8 mouse cellular contexts compared by ENCODE assay signal in genomic region chr3:149349211-149349697, GRCm38 (mm10).
DNase-seq lines count a peak whose midpoint lies in the region; ATAC-seq and TF ChIP-seq lines count a peak whose summit lies in the region.

No protein-coding gene starts in this region.

- no peaks in the 10 kb centered on the region for H3K36me3 ChIP-seq in intestine, embryonic 16.5 days (ENCODE audit: control insufficient read depth, insufficient read depth, low read length)
- H3K36me3 ChIP-seq in liver, embryonic 14.5 days (replicated peaks; ENCODE audit: control insufficient read depth, insufficient read depth, low read depth), result no peaks in the 10 kb centered on the region
- H3K36me3 ChIP-seq in neural tube, embryonic 14.5 days (ENCODE audit: control insufficient read depth, insufficient read depth, low read length), result no peaks in the 10 kb centered on the region

- no peaks in the 10 kb centered on the region for H3K9me3 ChIP-seq in intestine, embryonic 16.5 days (ENCODE audit: control insufficient read depth, low read length)
- no peaks in the 10 kb centered on the region for H3K9me3 ChIP-seq in liver, embryonic 14.5 days (ENCODE audit: control insufficient read depth, low read length)
- no peaks in the 10 kb centered on the region for H3K9me3 ChIP-seq in neural tube, embryonic 14.5 days (ENCODE audit: control insufficient read depth, low read length)

- 30% methylated on average over 9 of the region's 9 CpGs for WGBS in intestine, embryonic 16.5 days
- WGBS in liver, embryonic 14.5 days (ENCODE audit: insufficient replicate concordance), result 16% methylated on average over 9 of the region's 9 CpGs
- 42% methylated on average over 9 of the region's 9 CpGs for WGBS in neural tube, embryonic 14.5 days

- H3K4me1 ChIP-seq in intestine, embryonic 16.5 days (ENCODE audit: control insufficient read depth, insufficient read depth, low read length), result peaks cover 6% of the 10 kb centered on the region
- H3K4me1 ChIP-seq in liver, embryonic 14.5 days (replicated peaks; ENCODE audit: control insufficient read depth in 2 of 2, insufficient read depth in 2 of 2, low read length in 1 of 2), result no peaks in the 10 kb centered on the region; a peak in 1 of 4 replicates
- no peaks in the 10 kb centered on the region for H3K4me1 ChIP-seq in neural tube, embryonic 14.5 days (ENCODE audit: control insufficient read depth, insufficient read depth, low read length)

- no peak overlapping the region for H3K9ac ChIP-seq in intestine, embryonic 16.5 days (ENCODE audit: low read depth, low read length)
- H3K9ac ChIP-seq in liver, embryonic 14.5 days (replicated peaks), result no peak overlapping the region
- no peak overlapping the region for H3K9ac ChIP-seq in neural tube, embryonic 14.5 days (replicated peaks; ENCODE audit: low read depth, low read length)

- no peaks in the 10 kb centered on the region for H3K27me3 ChIP-seq in intestine, embryonic 16.5 days (replicated peaks; ENCODE audit: control insufficient read depth, insufficient read depth, low read length)
- H3K27me3 ChIP-seq in liver, embryonic 14.5 days (ENCODE audit: control insufficient read depth, insufficient read depth, low read length), result no peaks in the 10 kb centered on the region
- no peaks in the 10 kb centered on the region for H3K27me3 ChIP-seq in neural tube, embryonic 14.5 days (ENCODE audit: control insufficient read depth, insufficient read depth, low read length)

- no peak overlapping the region for H3K4me3 ChIP-seq in intestine, embryonic 16.5 days (ENCODE audit: low read length)
- no peak overlapping the region for H3K4me3 ChIP-seq in liver, embryonic 14.5 days (ENCODE audit: insufficient read depth in 1 of 2, low read depth in 2 of 2, low read length in 2 of 2)
- no peak overlapping the region for H3K4me3 ChIP-seq in neural tube, embryonic 14.5 days (ENCODE audit: low read depth, low read length)

- peak; percentile 85 for ATAC-seq in intestine, embryonic 16.5 days
- peak; percentile 39; the same call in 1 of the 2 replicates for ATAC-seq in liver, embryonic 14.5 days (ENCODE audit: insufficient read depth)
- ATAC-seq in neural tube, embryonic 14.5 days (ENCODE audit: low read depth), result peak; percentile 65; the same call in 1 of the 2 replicates

- TF ChIP-seq EP300 in liver, embryonic 14.5 days (IDR thresholded peaks at IDR 0.05; ENCODE audit: low read depth), result no peak

- H3K27ac ChIP-seq in intestine, embryonic 16.5 days (ENCODE audit: low read length), result no peak overlapping the region
- H3K27ac ChIP-seq in liver, embryonic 14.5 days, result no peak overlapping the region
- H3K27ac ChIP-seq in neural tube, embryonic 14.5 days (ENCODE audit: low read depth, low read length), result no peak overlapping the region

- peak; percentile 75 for TF ChIP-seq CTCF in liver, embryonic 14.5 days (IDR thresholded peaks at IDR 0.05; ENCODE audit: low read depth)

- H3K4me2 ChIP-seq in intestine, embryonic 16.5 days (ENCODE audit: low read depth, low read length), result no peak overlapping the region
- no peak overlapping the region for H3K4me2 ChIP-seq in liver, embryonic 14.5 days (ENCODE audit: low read depth)
- no peak overlapping the region for H3K4me2 ChIP-seq in neural tube, embryonic 14.5 days (ENCODE audit: low read depth, low read length)

- DNase-seq in layer of hippocampus, adult 11-12 months (ENCODE audit: low spot score), result peak; percentile 50
- DNase-seq in layer of hippocampus, adult 8-10 months (ENCODE audit: low spot score in 2 of 2), result no peak
- DNase-seq in adrenal gland, postnatal 25 days, result peak; percentile 73
- peak; percentile 47 for DNase-seq in gastrocnemius, adult 18-20 months (ENCODE audit: low spot score)
- DNase-seq in liver, embryonic 14.5 days (ENCODE audit: low read depth in 3 of 3, low spot score in 3 of 3), result no peak
- DNase-seq in thymus, postnatal 4 days, result peak; percentile 69

Comparison
In these comparisons a context has a peak if more than half of its experiments do, and no peak if none do; other contexts are left out.
1. DNase-seq: peak in layer of hippocampus, adult 11-12 months (single experiment), adrenal gland, postnatal 25 days (single experiment), gastrocnemius, adult 18-20 months (single experiment) and thymus, postnatal 4 days (single experiment); none in layer of hippocampus, adult 8-10 months (0 of 2) and liver, embryonic 14.5 days (0 of 3).
2. Peak in every context shown above with its lines, with median percentiles within 50 percentile points of each other: ATAC-seq.